ENCODE assay signal across 9 mouse cellular contexts in genomic region chr7:104199822-104200221, GRCm38 (mm10). TPM values are rescaled to one million over a fixed set of nuclear protein-coding genes. Genes with fewer than 3 reads are reported as not detected.
DNase-seq lines count a peak whose midpoint lies in the region; ATAC-seq lines count a peak whose summit lies in the region.
"Had no signal": no experiment of that assay in that cellular context is flagged by ENCODE, and none has a peak within 500 bp of the region (broad histone marks: within the 10 kb centered on the region; RNA-seq: fewer than 3 reads in every experiment).

No protein-coding gene starts in this region.

- H3K36me3 ChIP-seq in embryonic facial prominence, embryonic 10.5 days (replicated peaks) = no peaks in the 10 kb centered on the region
- H3K36me3 ChIP-seq in heart, embryonic 10.5 days = no peaks in the 10 kb centered on the region
- no peaks in the 10 kb centered on the region for H3K36me3 ChIP-seq in lung, embryonic 15.5 days
- H3K36me3 ChIP-seq: heart, embryonic 15.5 days had no signal

- DNase-seq in CD4-positive, CD25-positive, alpha-beta regulatory T cell, adult 2 months (ENCODE audit: low read depth, low spot score) = peak; percentile 90
- DNase-seq in ZHBTc4 (ENCODE audit: low read depth, low spot score) = peak; percentile 87
- peak; percentile 72 for DNase-seq in embryonic facial prominence, embryonic 10.5 days (ENCODE audit: low spot score)
- peak; percentile 79 for DNase-seq in heart, embryonic 10.5 days (ENCODE audit: low spot score)
- peak; percentile 80 to 87 for DNase-seq in kidney, postnatal 25 days
- peak; percentile 32 for DNase-seq in right cerebral cortex, postnatal 4 days
- peak; percentile 55 to 61 for DNase-seq in urinary bladder, postnatal 36 days (ENCODE audit: low spot score in 2 of 2)

- 6% methylated on average over 5 of the region's 5 CpGs for WGBS in embryonic facial prominence, embryonic 10.5 days
- 6% methylated on average over 5 of the region's 5 CpGs for WGBS in heart, embryonic 10.5 days
- 2% methylated on average over 5 of the region's 5 CpGs for WGBS in lung, embryonic 15.5 days

- no peaks in the 10 kb centered on the region for H3K4me1 ChIP-seq in embryonic facial prominence, embryonic 10.5 days
- H3K4me1 ChIP-seq in heart, embryonic 10.5 days = no peaks in the 10 kb centered on the region
- H3K4me1 ChIP-seq in lung, embryonic 15.5 days = no peaks in the 10 kb centered on the region
- H3K4me1 ChIP-seq: heart, embryonic 15.5 days had no signal

- peak; percentile 69; the same call in 1 of the 2 replicates for ATAC-seq in lung, embryonic 15.5 days (ENCODE audit: borderline replicate concordance, extremely low read depth, low FRiP score, low TSS enrichment)

- no peaks in the 10 kb centered on the region for H3K27me3 ChIP-seq in embryonic facial prominence, embryonic 10.5 days (replicated peaks; ENCODE audit: low read depth, poor library complexity, severe bottlenecking)
- H3K27me3 ChIP-seq in heart, embryonic 10.5 days (ENCODE audit: insufficient read depth, poor library complexity, severe bottlenecking) = no peaks in the 10 kb centered on the region
- H3K27me3 ChIP-seq in lung, embryonic 15.5 days = no peaks in the 10 kb centered on the region

- no peak overlapping the region for H3K4me2 ChIP-seq in lung, embryonic 15.5 days
- H3K4me2 ChIP-seq: heart, embryonic 15.5 days had no signal

- H3K27ac ChIP-seq in embryonic facial prominence, embryonic 10.5 days (replicated peaks) = no peak overlapping the region
- H3K27ac ChIP-seq in heart, embryonic 10.5 days = no peak overlapping the region
- no peak overlapping the region for H3K27ac ChIP-seq in lung, embryonic 15.5 days
- H3K27ac ChIP-seq: heart, embryonic 15.5 days had no signal

- no peak overlapping the region for H3K9ac ChIP-seq in lung, embryonic 15.5 days
- H3K9ac ChIP-seq: heart, embryonic 15.5 days had no signal

- no peak overlapping the region for H3K4me3 ChIP-seq in embryonic facial prominence, embryonic 10.5 days
- no peak overlapping the region for H3K4me3 ChIP-seq in heart, embryonic 10.5 days
- no peak overlapping the region for H3K4me3 ChIP-seq in lung, embryonic 15.5 days
- H3K4me3 ChIP-seq: heart, embryonic 15.5 days had no signal

- no peaks in the 10 kb centered on the region for H3K9me3 ChIP-seq in embryonic facial prominence, embryonic 10.5 days
- no peaks in the 10 kb centered on the region for H3K9me3 ChIP-seq in heart, embryonic 10.5 days
- no peaks in the 10 kb centered on the region for H3K9me3 ChIP-seq in lung, embryonic 15.5 days
- H3K9me3 ChIP-seq: heart, embryonic 15.5 days had no signal

RNA-seq across cellular contexts. Expression of gene Olfr649, which starts 4.0 kb away (rescaled TPM):
- polyA plus RNA-seq in embryonic facial prominence, embryonic 10.5 days (2016; fragmentation: Nextera tagmentation; extraction: Ambion mirVana) = not detected in 2 replicates
- polyA plus RNA-seq in heart, embryonic 10.5 days (2016; fragmentation: Nextera tagmentation; extraction: Ambion mirVana) = not detected in 2 replicates
- polyA plus RNA-seq in lung, embryonic 15.5 days (2015; fragmentation: Nextera tagmentation; extraction: Ambion mirVana) = not detected in 2 replicates
- polyA plus RNA-seq: heart, embryonic 15.5 days had no signal

RNA-seq across cellular contexts. Expression of gene Olfr648, which starts 16.6 kb away (rescaled TPM):
- 0.30 and 0.36 TPM in 2 replicates for polyA plus RNA-seq in embryonic facial prominence, embryonic 10.5 days (2016; fragmentation: Nextera tagmentation; extraction: Ambion mirVana)
- polyA plus RNA-seq in heart, embryonic 10.5 days (2016; fragmentation: Nextera tagmentation; extraction: Ambion mirVana) = 0.21 and 0.28 TPM in 2 replicates
- 0.12 and 0.20 TPM in 2 replicates for polyA plus RNA-seq in lung, embryonic 15.5 days (2015; fragmentation: Nextera tagmentation; extraction: Ambion mirVana)

RNA-seq across cellular contexts. Expression of gene Trim6, which starts 18.8 kb away (rescaled TPM):
- polyA plus RNA-seq in embryonic facial prominence, embryonic 10.5 days (2016; fragmentation: Nextera tagmentation; extraction: Ambion mirVana) = 6.1 and 7.6 TPM in 2 replicates
- 9.8 and 12.3 TPM in 2 replicates for polyA plus RNA-seq in heart, embryonic 10.5 days (2016; fragmentation: Nextera tagmentation; extraction: Ambion mirVana)
- 0.75 and 0.98 TPM in 2 replicates for polyA plus RNA-seq in lung, embryonic 15.5 days (2015; fragmentation: Nextera tagmentation; extraction: Ambion mirVana)

RNA-seq across cellular contexts. Expression of gene Olfm5, which starts 35.2 kb away (rescaled TPM):
- not detected in 2 replicates for polyA plus RNA-seq in embryonic facial prominence, embryonic 10.5 days (2016; fragmentation: Nextera tagmentation; extraction: Ambion mirVana)
- polyA plus RNA-seq in heart, embryonic 10.5 days (2016; fragmentation: Nextera tagmentation; extraction: Ambion mirVana) = not detected in 2 replicates
- polyA plus RNA-seq in lung, embryonic 15.5 days (2015; fragmentation: Nextera tagmentation; extraction: Ambion mirVana) = not detected in 2 replicates
- polyA plus RNA-seq: heart, embryonic 15.5 days had no signal

RNA-seq across cellular contexts. Expression of gene Trim34a, which starts 44.4 kb away (rescaled TPM):
- polyA plus RNA-seq in embryonic facial prominence, embryonic 10.5 days (2016; fragmentation: Nextera tagmentation; extraction: Ambion mirVana) = 0.54 and 0.69 TPM in 2 replicates
- 1.6 and 1.7 TPM in 2 replicates for polyA plus RNA-seq in heart, embryonic 10.5 days (2016; fragmentation: Nextera tagmentation; extraction: Ambion mirVana)
- polyA plus RNA-seq in lung, embryonic 15.5 days (2015; fragmentation: Nextera tagmentation; extraction: Ambion mirVana) = 1.9 and 2.3 TPM in 2 replicates

Comparison
In these comparisons a context has a peak if more than half of its experiments do, and no peak if none do; other contexts are left out.
1. DNase-seq: peak in every context shown above with its lines; median percentile 90 in CD4-positive, CD25-positive, alpha-beta regulatory T cell, adult 2 months; 87 in ZHBTc4; 84 in kidney, postnatal 25 days; 79 in heart, embryonic 10.5 days; 72 in embryonic facial prominence, embryonic 10.5 days; 58 in urinary bladder, postnatal 36 days; 32 in right cerebral cortex, postnatal 4 days.